Mouse (Mus musculus) MEL (cell line): ENCODE results near the gene Boc. TPM values are rescaled to one million over a fixed set of nuclear protein-coding genes. Genes with fewer than 3 reads are reported as not detected.

Source experiments
- DNase-seq: peaks from one replicate; pipeline ENCODE4 v3.0.0; 2011; ENCODE audit warnings: low read depth, low spot score
- H3K27ac ChIP-seq: 2 replicates; pipeline ENCODE4 v1.5.1; 2012; ENCODE audit warnings: low read depth, mild to moderate bottlenecking, control low read depth, low read length, moderate library complexity; ENCODE audit not compliant: control insufficient read depth
- H3K27me3 ChIP-seq, 2 experiments: fragments of 150-350 bp in 1 of 2; sonication (generic) in 1 of 2; 2 replicates each; pipeline ENCODE4 v1.6.1; 2012; ENCODE audit warnings: low read length in 2 of 2, mild to moderate bottlenecking in 2 of 2, improper control_type of control experiment in 1 of 2, moderate library complexity in 1 of 2; ENCODE audit not compliant: insufficient read depth in 2 of 2, control insufficient read depth in 1 of 2
- H3K36me3 ChIP-seq, 2 experiments: 2 replicates each; pipeline ENCODE4 v1.6.1; 2012 to 2014; ENCODE audit warnings: low read length in 2 of 2, improper control_type of control experiment in 1 of 2, inconsistent platforms in 1 of 2, mild to moderate bottlenecking in 1 of 2; ENCODE audit not compliant: insufficient read depth in 2 of 2, control insufficient read depth in 1 of 2
- H3K4me1 ChIP-seq, 2 experiments: fragments of 150-350 bp in 1 of 2; sonication (generic) in 1 of 2; 2 replicates each; pipeline ENCODE4 v1.6.1; 2012; ENCODE audit warnings: low read length in 2 of 2, improper control_type of control experiment in 1 of 2, mild to moderate bottlenecking in 1 of 2; ENCODE audit not compliant: insufficient read depth in 2 of 2, control insufficient read depth in 1 of 2
- H3K4me3 ChIP-seq, 2 experiments: fragments of 150-350 bp in 1 of 2; sonication (generic) in 1 of 2; 2 replicates each; pipeline ENCODE4 v1.5.1; 2012; ENCODE audit warnings: low read depth in 2 of 2, low read length in 2 of 2, mild to moderate bottlenecking in 2 of 2, moderate library complexity in 2 of 2, control low read depth in 1 of 2, improper control_type of control experiment in 1 of 2; ENCODE audit not compliant: control insufficient read depth in 1 of 2, insufficient read depth in 1 of 2
- H3K79me2 ChIP-seq: 2 replicates; pipeline ENCODE4 v1.6.1; 2012; ENCODE audit warnings: mild to moderate bottlenecking, low read length, moderate library complexity; ENCODE audit not compliant: control insufficient read depth, poor library complexity, insufficient read depth
- H3K9ac ChIP-seq: 2 replicates; pipeline ENCODE4 v1.6.1; 2012; ENCODE audit warnings: low read depth, mild to moderate bottlenecking, control low read depth, low read length, moderate library complexity; ENCODE audit not compliant: control insufficient read depth, poor library complexity, severe bottlenecking
- H3K9me3 ChIP-seq: fragments of 150-350 bp; sonication (generic); replicated peaks from 2 replicates; pipeline ENCODE4 v1.6.1; 2012; ENCODE audit warnings: mild to moderate bottlenecking, low read length, improper control_type of control experiment, moderate library complexity; ENCODE audit not compliant: insufficient read depth
- BHLHE40 ChIP-seq: IDR thresholded peaks from 2 replicates; pipeline ENCODE4 v1.6.1; 2012; ENCODE audit warnings: low read depth, mild to moderate bottlenecking, inconsistent platforms, low read length, improper control_type of control experiment, borderline replicate concordance
- CHD1 ChIP-seq: IDR thresholded peaks from 2 replicates; pipeline ENCODE4 v1.6.1; 2012; ENCODE audit warnings: low read depth, mild to moderate bottlenecking, inconsistent platforms, low read length, improper control_type of control experiment
- CHD2 ChIP-seq: IDR thresholded peaks from 2 replicates; pipeline ENCODE4 v1.6.1; 2011; ENCODE audit warnings: low read length, improper control_type of control experiment
- E2F4 ChIP-seq: IDR thresholded peaks from 2 replicates; pipeline ENCODE4 v1.6.1; 2011; ENCODE audit warnings: low read depth, low read length, improper control_type of control experiment, borderline replicate concordance
- GATA1 ChIP-seq: IDR thresholded peaks from 2 replicates; pipeline ENCODE4 v1.6.1; 2011; ENCODE audit warnings: low read depth, low read length, improper control_type of control experiment
- MAFK ChIP-seq: IDR thresholded peaks from 2 replicates; pipeline ENCODE4 v1.6.1; 2011; ENCODE audit warnings: low read depth, mild to moderate bottlenecking, low read length, improper control_type of control experiment, borderline replicate concordance
- MAZ ChIP-seq: IDR thresholded peaks from 2 replicates; pipeline ENCODE4 v1.6.1; 2012; ENCODE audit warnings: low read depth, mild to moderate bottlenecking, inconsistent platforms, low read length, improper control_type of control experiment
- MXI1 ChIP-seq: IDR thresholded peaks from 2 replicates; pipeline ENCODE4 v1.6.1; 2011; ENCODE audit warnings: mild to moderate bottlenecking, low read depth, low read length, improper control_type of control experiment
- MYB ChIP-seq: IDR thresholded peaks from 2 replicates; pipeline ENCODE4 v1.6.1; 2011; ENCODE audit warnings: mild to moderate bottlenecking, low read depth, low read length, improper control_type of control experiment
- NRF1 ChIP-seq: IDR thresholded peaks from 2 replicates; pipeline ENCODE4 v1.6.1; 2014; ENCODE audit warnings: low read depth, mild to moderate bottlenecking, inconsistent platforms, low read length, improper control_type of control experiment, moderate library complexity; ENCODE audit not compliant: poor library complexity, insufficient read depth, severe bottlenecking
- POLR2A ChIP-seq, 2 experiments: IDR thresholded peaks; 2 replicates each; pipeline ENCODE4 v1.6.1; 2011 to 2012; ENCODE audit warnings: low read length in 2 of 2, mild to moderate bottlenecking in 2 of 2, control low read depth in 1 of 2, improper control_type of control experiment in 1 of 2, low read depth in 1 of 2, moderate library complexity in 1 of 2; ENCODE audit not compliant: control insufficient read depth in 1 of 2, insufficient read depth in 1 of 2, poor library complexity in 1 of 2
- POLR2AphosphoS2 ChIP-seq: IDR thresholded peaks from 2 replicates; pipeline ENCODE4 v1.6.1; 2011; ENCODE audit warnings: low read length, improper control_type of control experiment
- POLR2AphosphoS5 ChIP-seq: IDR thresholded peaks from 2 replicates; pipeline ENCODE4 v1.6.1; 2012; ENCODE audit warnings: low read depth, borderline replicate concordance, mild to moderate bottlenecking, inconsistent platforms, low read length, moderate library complexity, mixed read lengths
- RAD21 ChIP-seq: IDR thresholded peaks from 2 replicates; pipeline ENCODE4 v1.6.1; 2011; ENCODE audit warnings: mild to moderate bottlenecking, low read depth, low read length, improper control_type of control experiment
- SIN3A ChIP-seq: IDR thresholded peaks from 2 replicates; pipeline ENCODE4 v1.6.1; 2012; ENCODE audit warnings: low read length, improper control_type of control experiment, inconsistent platforms
- TCF12 ChIP-seq: IDR thresholded peaks from 2 replicates; pipeline ENCODE4 v1.6.1; 2014; ENCODE audit warnings: low read depth, mild to moderate bottlenecking, inconsistent platforms, low read length, improper control_type of control experiment, moderate library complexity
- UBTF ChIP-seq: IDR thresholded peaks from 2 replicates; pipeline ENCODE4 v1.6.1; 2012; ENCODE audit warnings: low read depth, mild to moderate bottlenecking, inconsistent platforms, low read length, improper control_type of control experiment, moderate library complexity, borderline replicate concordance; ENCODE audit not compliant: insufficient read depth
- USF1 ChIP-seq: IDR thresholded peaks from 2 replicates; pipeline ENCODE4 v1.6.1; 2014; ENCODE audit warnings: low read depth, mild to moderate bottlenecking, inconsistent platforms, low read length, improper control_type of control experiment, moderate library complexity
- USF2 ChIP-seq, 2 experiments: IDR thresholded peaks; 2 replicates each; pipeline ENCODE4 v1.6.1; 2011 to 2012; ENCODE audit warnings: improper control_type of control experiment in 2 of 2, low read length in 2 of 2, borderline replicate concordance in 1 of 2, inconsistent platforms in 1 of 2, low read depth in 1 of 2, mild to moderate bottlenecking in 1 of 2; ENCODE audit not compliant: insufficient read depth in 1 of 2
- ZC3H11A ChIP-seq: IDR thresholded peaks from 2 replicates; pipeline ENCODE4 v1.6.1; 2012; ENCODE audit warnings: low read depth, mild to moderate bottlenecking, inconsistent platforms, low read length, improper control_type of control experiment
- polyA plus RNA-seq, 2 experiments: library from polyadenylated mRNA; stranded (reverse) in 1 of 2; unstranded in 1 of 2; fragments of >175 nt in 1 of 2; fragments of >200 nt in 1 of 2; gene quantifications; 2 replicates each; pipeline versions ENCODE4 v1.2.1 to v1.2.4; 2012; ENCODE audit warnings: low replicate concordance in 2 of 2, low read depth in 1 of 2; ENCODE audit not compliant: insufficient read length in 2 of 2, insufficient read depth in 1 of 2, missing spikeins in 1 of 2
- total RNA-seq: library from RNA; depleted of rRNA; stranded (reverse); fragments of 300-350 nt; gene quantifications from 2 replicates; pipeline ENCODE4 v1.2.3, GENCODE M21; 2012

Boc gene
- total and polyA plus RNA-seq, 3 experiments: not detected

- Histone ChIP-seq H3K4me3 (no peak overlapping the region), H3K27me3 (no peaks in the 10 kb centered on the region; a peak in 1 of 4 replicates), H3K36me3 (no peaks in the 10 kb centered on the region), H3K79me2 (no peaks in the 10 kb centered on the region), H3K27ac (no peak overlapping the region), H3K9me3 (no peaks in the 10 kb centered on the region), H3K9ac (no peak overlapping the region), H3K4me1 (no peaks in the 10 kb centered on the region)
- TF ChIP-seq ZC3H11A (no peak), POLR2AphosphoS2 (no peak), MYB (no peak), CHD1 (no peak), USF1 (no peak), POLR2AphosphoS5 (no peak), E2F4 (no peak), USF2 (IDR thresholded peaks at IDR 0.05; ENCODE audit: borderline replicate concordance in 1 of 2, insufficient read depth in 1 of 2, low read depth in 1 of 2, low read length in 2 of 2) (no peak), BHLHE40 (no peak)
- no peak for DNase-seq
These were observed 67.6 kb downstream of the Boc start for GRCm38 (mm10) chr16:44491051-44491450.

- Histone ChIP-seq H3K36me3 (no peaks in the 10 kb centered on the region), H3K4me3 (no peak overlapping the region), H3K9me3 (no peaks in the 10 kb centered on the region), H3K27ac (no peak overlapping the region), H3K4me1 (no peaks in the 10 kb centered on the region), H3K79me2 (no peaks in the 10 kb centered on the region), H3K27me3 (no peaks in the 10 kb centered on the region), H3K9ac (no peak overlapping the region)
- no peak for DNase-seq
- TF ChIP-seq TCF12: no peak
- TF ChIP-seq NRF1: no peak
- TF ChIP-seq MAZ: no peak
- no peak for TF ChIP-seq MAFK
- TF ChIP-seq MXI1: no peak
- TF ChIP-seq RAD21: no peak
- no peak for TF ChIP-seq GATA1
- TF ChIP-seq USF2 (IDR thresholded peaks at IDR 0.05; ENCODE audit: borderline replicate concordance in 1 of 2, insufficient read depth in 1 of 2, low read depth in 1 of 2, low read length in 2 of 2): no peak
- no peak for TF ChIP-seq CHD2
- TF ChIP-seq SIN3A: no peak
- TF ChIP-seq POLR2A (IDR thresholded peaks at IDR 0.05; ENCODE audit: control insufficient read depth in 1 of 2, insufficient read depth in 1 of 2, low read depth in 1 of 2, low read length in 2 of 2, poor library complexity in 1 of 2): no peak
- no peak for TF ChIP-seq UBTF
These were observed 71.5 kb downstream of the Boc start for GRCm38 (mm10) chr16:44487194-44487593.
